Mouse (Mus musculus) heart, adult 9 months (tissue): ENCODE data around the gene Gpbp1l1.
A peak's percentile ranks its signal among the peaks of the same experiment; 100 is the strongest.

ENCODE experiments used
- DNase-seq, 2 experiments: peaks; one replicate each; pipeline ENCODE4 v3.0.0; 2022; ENCODE audit warnings: low spot score in 2 of 2

The Gpbp1l1 gene

DNA sequence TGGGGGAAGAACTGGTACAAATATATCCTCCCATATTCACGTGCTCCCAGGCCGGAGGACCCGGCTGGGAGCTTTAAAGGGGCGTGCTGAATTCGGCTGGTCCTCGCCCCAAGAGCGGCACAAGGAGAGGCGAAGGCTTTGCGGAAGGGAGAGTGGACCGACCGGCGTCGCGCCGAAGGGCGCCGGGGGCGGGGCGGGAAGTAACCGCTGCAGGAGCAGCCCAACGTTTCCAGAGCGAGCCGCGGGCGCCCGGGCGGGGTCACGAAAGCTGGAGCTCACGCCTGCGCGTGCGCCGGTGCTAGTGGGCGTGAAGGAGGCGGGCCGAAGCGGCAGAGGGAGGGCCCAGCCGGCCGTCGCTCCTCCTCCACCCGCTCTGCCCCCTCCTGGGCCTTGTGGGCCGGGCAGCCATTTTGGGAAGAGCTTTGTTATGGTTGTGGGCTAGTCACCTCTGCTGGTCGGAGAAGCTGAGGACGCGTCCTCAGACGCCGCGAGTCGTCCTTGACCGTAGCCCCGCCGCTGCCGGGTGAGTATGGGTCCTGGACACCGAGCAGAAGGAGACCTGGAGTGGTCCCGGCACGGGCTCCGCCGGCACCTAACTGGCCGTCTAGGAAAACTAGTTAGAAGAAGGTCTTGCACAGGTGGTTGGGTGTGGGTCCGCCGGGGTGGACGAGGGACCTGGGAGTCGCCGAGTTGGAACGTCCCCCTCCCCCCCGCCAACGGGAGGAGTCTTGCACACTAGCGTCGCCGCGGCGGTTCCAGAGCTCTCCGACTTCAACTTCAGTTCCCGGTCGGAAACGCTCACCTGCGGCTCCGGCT is at the start of gene Gpbp1l1:
Gene Gpbp1l1, plus strand, starts transcription at position 353 of the 816 bp plus-strand sequence.
- peak; percentile 96 to 97 for DNase-seq

DNA sequence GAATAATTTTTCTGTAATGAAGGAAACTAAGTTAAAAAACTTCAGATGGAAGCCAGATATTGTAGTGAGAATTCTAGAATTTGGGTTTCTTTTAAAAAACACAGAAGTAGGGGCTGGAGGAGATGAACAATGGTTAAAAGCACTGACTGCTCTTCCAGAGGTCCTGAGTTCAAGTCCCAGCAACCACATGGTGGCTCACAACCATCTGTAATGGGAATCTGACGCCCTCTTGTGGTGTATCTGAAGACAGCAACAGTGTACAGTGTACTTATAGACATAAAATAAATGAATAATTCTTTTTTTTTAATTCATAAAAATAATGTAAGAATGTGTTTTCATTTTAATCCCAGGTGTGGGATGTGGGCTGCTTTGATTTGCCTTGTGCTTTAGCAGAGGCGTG is 26.3 kb upstream of the Gpbp1l1 start:
- DNase-seq: no peak

DNA sequence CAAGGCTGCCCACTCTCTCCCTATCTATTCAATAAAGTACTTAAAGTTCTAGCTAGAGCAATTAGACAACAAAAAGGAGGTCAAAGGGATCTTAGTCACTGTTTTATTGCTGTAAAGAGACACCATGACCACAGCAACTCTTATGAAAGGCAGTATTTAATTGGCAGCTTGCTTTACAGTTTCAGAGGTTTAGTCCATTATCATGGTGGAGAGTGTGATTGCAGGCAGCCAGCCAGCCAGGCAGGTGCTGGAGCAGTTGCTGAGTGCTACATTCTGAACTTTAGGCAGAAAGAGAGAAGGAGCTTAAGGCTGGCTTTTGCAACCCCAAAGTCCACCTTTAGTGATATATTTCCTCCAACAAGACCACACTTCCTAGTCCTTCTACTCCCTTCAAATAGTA is 21.1 kb upstream of the Gpbp1l1 start:
- DNase-seq: no peak

DNA sequence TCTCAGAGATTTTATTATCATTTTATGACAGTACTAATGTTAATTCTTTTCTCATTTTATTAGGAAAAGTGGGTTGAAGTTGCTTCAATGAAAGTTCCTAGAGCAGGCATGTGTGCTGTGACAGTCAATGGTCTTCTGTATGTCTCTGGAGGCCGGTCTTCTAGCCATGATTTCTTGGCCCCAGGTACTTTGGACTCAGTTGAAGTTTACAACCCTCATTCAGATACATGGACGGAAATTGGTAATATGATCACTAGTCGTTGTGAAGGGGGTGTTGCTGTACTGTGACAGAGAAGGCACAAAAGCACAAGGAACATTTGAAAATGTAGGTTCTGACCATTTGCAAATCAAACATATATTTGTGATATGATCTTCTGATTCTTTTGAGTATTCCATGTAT is 19.7 kb upstream of the Gpbp1l1 start:
- no peak for DNase-seq

DNA sequence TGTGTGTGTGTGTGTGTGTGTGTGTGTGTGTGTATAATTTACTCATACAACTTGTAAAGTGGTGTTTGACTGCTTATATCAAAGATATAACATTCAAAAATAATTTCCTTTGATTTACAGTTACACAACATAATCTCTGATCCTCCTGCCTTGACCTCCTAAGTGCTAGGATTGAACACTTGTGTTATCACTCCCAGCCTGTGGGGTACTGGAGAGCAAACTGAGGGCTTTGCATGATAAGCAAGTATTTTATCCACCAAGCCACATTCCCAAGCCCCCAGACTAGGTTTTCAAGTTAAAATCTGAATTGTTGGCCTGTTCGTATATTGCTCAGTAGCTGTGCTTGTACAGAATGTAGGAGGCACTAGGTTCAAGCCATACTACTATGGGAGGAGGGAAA is 7.0 kb upstream of the Gpbp1l1 start:
- no peak for DNase-seq

DNA sequence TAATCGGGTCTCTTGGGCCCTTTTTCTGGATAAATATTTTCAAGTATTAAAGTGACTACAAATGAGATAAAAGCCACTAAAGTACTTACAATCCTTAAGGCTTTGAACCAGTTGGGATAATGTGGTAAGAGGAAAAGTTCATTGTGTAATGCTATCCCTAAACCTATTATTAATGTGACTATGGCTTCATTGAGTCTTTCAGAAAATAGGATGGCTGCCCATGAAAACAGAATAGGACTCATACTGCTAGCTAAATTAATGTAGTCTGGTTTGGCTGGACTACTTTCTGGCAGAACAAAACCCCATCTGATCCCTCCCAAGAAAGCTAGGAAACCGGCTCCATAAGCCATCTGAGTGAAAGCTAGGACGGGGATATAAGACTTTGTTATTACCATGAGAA is 4.4 kb upstream of the Gpbp1l1 start:
- no peak for DNase-seq

DNA sequence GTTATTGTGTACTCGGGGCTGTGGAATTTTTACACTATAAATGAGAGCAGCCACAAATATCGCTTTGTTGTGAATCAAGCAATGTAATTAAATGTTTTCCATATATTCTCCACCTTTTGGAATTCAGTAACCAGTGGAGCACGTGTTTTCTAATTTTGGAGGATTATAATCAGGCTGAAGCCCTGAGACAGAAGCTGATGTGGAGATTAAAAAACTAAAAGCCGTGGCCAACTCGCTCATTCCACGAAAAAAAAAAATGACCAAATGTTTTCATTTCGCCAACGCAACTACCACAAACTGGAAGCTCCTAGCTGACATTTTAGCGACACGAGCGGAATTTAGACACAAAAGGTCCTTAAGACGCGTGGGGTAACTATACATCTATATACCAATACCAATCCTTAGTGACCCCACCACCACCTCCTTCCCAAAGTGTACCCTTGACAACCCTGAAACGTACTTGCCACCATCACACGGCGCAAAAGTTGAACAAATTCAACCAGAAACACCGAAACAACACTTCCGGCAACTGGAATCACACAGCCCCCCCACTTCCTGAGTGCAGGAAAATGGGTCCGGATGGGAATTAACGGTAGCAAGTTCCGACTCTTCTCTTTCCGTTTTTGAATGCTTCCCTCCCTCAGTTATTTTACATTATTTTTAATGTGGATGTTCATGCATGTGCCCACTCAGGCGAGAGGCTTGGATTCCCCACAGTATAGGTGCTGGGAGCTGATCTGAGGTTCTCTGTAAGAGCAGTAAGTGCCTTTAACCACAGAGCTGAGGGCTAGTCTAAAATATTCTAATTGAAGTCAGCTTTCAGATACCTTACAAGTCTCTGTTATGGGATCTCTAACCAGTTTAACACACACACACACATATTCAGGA is 1.8 kb upstream of the Gpbp1l1 start, which contains the start of gene Tmem69:
Gene Tmem69, minus strand, starts transcription at position 524 of the 888 bp plus-strand sequence.
- peak; percentile 58 to 78 for DNase-seq

DNA sequence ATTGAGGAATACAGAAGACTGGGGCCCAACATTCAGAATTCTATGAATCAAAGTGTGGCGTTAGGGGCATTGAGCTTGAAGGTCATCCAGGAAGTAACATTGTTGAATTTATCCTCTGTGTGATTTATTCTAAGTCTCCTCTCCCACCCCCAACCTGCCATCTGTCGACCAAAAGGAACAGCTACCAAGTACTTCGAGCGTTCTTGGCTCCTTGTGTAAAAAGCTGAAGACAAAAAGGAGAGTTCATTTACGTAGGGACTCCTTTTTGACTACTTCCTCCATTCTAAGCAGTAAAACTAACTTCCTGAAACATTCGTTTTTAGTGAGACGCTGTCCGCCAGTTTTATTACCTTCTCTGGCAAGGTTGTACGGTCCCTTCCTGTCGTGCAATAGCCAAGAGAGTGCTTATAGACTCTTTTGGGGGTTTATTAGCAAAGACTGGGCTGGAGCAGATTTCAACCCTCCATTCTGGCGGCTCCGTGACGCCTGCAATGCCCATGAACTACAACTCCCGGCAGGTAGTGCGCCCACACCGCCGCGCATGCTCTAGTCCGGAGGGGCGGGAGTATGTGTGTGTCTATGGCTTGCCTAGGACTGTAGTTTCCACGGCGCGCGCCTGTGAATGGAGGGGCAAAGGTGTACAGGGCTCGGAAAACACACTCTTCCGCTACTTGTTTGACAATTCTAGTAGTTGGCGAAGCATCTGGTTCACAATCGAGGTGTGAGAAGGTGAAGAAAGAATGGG is 725 bp upstream of the Gpbp1l1 start:
- DNase-seq: peak; percentile 93 to 94

DNA sequence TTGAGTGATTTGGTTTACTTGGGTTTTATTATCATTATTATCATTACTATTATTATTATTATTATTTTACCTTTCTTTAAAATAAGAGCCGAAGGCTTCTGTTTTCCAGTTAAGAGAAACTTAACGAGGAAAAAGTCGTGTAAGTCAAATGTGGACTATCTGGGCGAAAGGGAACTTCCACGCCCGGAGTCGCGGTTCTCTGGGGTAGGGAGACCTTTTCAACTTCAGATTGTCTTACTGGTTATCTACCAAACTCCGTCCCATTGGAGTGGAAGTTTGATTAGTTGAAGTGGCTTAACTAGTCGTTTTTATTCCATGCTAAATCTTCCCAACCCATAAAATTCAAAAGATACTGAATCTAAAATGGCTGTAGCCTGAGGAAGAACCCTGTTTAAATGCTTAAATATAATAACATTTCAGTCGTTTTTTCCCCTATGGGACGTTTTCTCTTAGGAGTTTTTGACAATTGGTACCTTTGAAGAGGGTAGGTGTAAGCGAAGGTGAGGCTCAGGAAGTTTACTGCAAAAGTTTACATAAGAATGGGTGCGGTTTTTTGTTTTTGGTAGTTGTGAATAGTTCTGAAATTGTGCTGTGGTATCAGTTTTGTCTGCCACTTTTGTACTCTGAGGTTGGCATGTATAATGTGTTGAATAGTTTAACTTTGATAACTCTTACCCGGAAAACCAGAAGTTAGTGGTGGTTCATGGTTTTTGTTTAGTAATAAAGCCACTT is 859 bp downstream of the Gpbp1l1 start:
- DNase-seq: no peak

DNA sequence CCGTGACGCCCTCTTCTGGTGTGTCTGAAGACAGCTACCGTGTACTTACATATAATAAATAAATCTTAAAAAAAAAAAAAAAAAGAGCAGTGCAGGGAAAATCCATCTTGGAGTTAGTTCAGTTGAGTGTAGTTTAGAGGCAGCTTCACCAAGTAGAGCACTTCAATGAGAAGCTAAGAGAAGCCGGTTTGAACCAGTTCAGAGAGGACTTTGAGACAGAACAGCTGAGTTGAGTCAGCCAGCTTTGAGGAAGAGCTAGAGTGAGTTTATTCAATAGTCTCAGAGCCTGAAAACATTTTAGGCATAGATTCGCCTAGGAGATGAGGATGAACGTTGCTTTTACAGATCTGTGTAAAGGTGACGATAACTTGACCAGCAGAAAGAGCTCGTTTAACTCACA is 38.3 kb downstream of the Gpbp1l1 start:
- DNase-seq: no peak

DNA sequence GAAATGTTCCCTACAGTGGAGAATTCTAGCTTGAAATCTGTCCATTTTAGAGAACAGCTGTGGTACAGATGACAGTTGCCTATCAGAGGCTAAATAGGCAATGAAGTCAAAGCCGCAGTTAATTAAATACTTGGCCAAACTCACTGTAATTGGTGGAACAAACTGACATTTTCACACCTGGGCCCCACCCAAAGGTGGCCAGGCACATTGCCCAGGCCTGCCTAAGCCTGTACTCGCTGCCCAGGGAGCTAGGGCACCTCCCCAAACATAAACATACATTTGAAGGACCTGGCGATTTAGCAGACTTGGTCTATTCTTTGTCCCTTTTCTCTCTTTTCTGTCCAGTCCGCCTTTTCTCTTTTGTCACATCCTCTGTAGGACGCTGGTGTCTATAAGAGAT is 38.9 kb downstream of the Gpbp1l1 start, which contains the start of gene Ccdc17:
Gene Ccdc17, plus strand, starts transcription at position 276 of the 400 bp plus-strand sequence.
- DNase-seq: no peak

DNA sequence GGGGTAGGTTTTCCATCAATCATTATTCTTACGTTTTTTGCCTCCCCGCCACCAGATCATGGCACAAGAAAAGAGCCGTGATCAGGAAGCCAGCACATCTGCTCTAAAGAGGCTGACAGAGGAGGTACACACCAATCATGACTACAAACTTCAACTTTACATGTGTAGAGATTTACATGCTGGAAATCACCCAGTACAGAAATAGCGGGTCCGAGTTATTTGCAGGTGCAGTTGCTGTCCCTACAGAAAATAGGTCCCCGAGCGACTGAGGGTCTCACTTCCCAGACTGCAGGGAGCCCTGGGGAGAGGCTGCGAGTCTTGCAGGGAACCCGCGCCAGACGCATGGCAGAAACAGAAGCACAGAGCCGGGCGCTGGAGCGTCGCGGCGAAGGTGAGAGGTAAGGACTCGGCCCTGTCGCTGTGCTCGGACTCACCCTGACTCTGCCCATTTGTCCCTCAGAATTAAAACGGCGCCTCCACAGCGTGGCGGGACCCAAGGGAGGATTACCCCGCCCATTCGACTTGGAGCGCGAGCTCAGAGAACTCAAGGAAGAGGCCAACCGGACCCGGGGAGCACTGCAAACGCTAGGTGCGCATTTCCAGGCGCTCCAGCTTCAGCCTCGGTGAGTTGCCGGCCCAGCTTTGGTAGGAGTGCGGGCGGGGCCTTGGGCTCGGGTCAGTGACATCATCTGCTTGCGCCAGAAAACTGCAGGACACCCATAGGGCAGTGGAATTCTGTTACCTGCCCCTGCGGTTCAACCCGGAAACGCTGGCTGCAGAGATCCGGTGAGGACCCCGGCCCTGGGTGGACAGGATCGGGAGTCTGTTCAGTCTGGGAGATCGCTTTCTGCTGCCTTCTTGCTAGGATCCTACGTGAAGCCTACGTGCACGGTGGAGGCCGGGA is 39.8 kb downstream of the Gpbp1l1 start:
- DNase-seq: peak; percentile 89

DNA sequence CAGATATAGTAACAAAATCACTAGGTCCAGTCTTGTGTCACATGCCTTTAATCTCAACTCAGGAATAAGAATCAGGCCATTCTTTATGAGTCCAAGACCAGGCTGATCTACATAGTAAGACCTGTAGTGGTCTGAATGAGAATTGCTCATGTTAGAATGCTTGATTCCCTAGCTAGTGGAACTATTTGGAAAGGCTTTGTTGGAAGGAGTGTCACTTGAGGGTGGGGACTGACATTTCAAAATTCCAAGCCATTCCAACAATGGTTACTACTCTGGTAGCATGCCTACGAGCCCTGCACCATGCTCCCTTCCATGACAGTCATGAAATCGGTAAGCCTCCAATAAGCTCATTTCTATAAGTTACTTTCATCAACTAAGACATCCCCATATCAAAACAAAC is 55.2 kb downstream of the Gpbp1l1 start:
- DNase-seq: no peak

DNA sequence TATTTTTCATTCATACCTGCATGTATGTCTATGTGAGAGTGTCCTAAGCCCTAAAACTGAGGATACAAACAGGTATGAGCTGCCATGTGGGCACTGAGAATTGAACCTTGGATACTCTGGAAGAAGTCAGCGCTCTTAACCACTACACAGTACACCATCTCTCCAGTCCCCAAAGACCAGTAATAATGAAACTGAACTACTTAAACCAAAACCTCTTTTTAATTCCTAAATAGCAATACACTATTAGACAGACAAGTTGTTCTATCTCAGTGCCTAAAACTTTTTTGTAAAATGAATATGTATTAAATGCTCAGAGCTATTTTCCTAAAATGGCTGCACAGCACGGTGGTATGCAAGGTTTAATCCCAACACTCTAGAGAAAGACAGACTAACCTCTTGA is 57.8 kb downstream of the Gpbp1l1 start:
- DNase-seq: no peak

DNA sequence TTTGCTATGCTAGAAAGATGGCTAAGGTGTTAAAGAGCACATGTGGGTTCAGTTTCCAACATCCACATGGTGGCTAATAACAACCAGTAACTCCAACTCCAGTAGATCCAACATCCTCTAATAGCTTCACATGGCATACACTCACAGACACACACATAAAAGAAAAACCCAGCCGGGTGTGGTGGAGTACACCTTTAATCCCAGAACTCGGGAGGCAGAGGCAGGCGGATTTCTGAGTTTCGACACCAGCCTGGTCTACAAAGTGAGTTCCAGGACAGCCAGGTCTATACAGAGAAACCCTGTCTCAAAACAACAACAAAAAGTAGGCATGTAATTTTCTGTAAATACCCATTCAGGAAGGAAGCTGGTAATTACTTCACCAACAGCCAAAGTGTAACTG is 67.4 kb downstream of the Gpbp1l1 start:
- DNase-seq: no peak

DNA sequence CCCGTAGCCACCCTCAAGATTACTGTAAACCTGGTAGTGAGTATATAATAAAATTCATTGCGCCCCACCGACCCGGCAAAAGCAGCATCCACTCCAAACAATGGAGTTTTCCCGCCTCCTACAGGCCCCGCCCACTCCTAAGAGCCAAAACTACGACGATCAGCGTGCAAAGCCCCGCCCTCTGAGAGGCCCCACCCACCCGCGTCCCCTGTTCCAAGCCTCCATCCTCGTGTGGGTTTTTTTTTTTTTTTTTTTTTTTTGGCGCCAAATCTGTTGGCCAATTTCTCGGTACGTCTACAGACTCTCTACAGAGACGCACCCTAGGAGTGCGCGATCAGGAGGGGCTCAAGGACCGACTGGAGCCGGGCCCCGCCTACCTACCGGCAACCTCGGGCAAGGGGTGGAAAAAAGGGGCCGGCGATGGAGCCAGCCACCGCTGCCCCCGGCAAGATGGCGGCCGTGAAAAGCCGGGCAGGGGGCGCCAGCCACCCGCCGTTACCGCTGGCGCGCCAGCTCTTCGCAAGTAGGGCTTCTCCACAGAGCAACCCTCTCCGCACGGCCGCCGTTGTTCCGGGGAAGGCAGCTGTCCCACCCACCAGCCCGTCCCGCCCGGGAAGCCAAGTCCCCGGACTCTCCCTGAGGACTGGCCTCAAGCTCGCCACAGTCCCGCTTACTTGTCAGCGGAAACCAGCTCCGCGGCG is 69.3 kb downstream of the Gpbp1l1 start:
- DNase-seq: peak; percentile 67 to 69

DNA sequence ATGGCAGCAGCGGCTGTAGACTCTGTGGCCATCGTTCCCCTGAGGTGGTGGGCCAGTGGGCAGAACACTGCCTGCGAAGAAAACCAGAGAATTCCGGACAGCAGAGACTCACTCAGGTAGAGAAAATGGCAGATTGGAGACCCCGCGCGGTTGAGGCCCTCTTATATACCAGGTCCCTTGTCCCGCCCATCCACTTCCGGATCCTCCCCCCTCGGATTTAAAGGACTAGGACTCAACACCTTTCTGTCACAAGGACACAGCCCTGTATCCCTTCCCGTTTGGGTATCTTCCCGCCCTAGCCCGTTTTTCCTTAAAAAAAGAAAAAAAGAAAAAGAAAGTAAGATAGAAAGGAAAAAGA is 69.9 kb downstream of the Gpbp1l1 start:
- DNase-seq: peak; percentile 90 to 94

DNA sequence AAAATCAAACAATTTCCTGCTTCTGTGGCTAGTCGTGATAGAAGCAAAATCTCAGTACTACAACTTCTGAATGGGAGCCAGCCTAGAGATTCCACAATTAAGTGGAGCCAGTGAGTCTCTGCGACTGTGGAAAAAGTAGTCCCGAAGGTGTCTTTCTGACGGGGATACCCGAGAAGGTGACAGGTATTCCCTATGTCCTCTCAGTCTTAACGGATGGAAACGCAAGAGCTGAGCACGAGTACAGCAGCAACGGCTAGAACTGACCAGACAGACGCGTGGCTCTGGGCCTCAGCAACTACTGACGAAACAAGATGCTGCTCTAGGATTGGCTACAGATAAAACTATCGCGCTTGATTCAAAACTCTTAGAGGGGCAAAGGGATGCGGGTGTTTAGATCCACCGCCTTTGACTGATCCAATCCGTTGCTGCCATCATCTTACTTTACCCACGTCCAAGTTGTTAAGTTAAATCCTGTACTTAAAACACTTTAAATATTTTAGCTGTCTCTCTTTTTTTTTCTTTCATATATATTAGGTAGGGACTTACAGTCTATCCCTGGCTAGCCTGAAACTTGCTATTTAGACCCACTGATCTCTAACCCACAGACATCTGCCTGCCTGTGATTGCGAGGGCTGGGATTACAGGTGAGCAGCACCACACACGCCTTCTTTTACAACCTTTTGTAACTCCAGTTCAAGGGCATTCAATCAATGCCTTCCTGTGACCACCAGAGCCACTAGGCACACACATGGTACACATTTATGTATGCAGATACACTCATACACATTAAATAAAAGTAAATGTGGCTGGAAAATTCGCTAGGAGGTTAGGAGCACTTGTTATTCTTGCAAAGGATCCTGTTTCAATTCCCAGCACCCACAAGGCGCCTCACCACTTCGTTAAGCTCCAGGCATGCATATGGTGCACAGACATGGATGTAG is 70.5 kb downstream of the Gpbp1l1 start, which contains the start of gene Nasp:
Gene Nasp, minus strand, starts transcription at position 220 of the 941 bp plus-strand sequence.
- peak; percentile 91 for DNase-seq
